Mouse (Mus musculus): ENCODE measurements around the gene Mov10l1. TPM values are rescaled to one million over a fixed set of nuclear protein-coding genes. Genes with fewer than 3 reads are reported as not detected.
A peak's percentile ranks its signal among the peaks of the same experiment; 100 is the strongest.

Mov10l1 gene
- polyA plus RNA-seq, 2 experiments, result not detected

DNA sequence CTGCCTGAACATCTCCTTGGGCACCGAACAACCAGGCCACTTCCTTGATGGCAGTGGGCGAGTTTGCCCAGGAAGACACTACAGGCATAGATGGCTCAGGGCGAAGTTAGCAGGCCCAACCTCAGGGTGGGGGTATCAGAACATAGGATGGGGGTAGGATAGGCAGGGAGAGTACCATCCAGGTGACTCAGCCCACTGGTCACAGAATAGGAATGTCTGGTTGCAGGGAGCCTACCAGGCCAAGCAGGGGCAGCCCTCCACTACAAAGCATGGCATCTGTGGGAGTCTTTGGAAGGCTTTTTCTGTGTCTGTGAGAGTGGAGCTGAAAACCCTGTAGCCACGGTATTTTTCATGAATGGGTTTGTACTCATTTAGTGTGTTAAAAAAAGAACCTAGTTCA is 25.2 kb upstream of the Mov10l1 start:
- Histone ChIP-seq H3K9ac (replicated peaks) (no peak overlapping the region), H3K9me3 (ENCODE audit: control insufficient read depth, low read length) (no peaks in the 10 kb centered on the region), H3K27me3 (ENCODE audit: control insufficient read depth, insufficient read depth, low read length) (peaks cover 6% of the 10 kb centered on the region), H3K4me1 (replicated peaks; ENCODE audit: control insufficient read depth in 2 of 2, insufficient read depth in 2 of 2, low read length in 1 of 2) (no peaks in the 10 kb centered on the region), H3K4me3 (ENCODE audit: insufficient read depth in 1 of 2, low read depth in 2 of 2, low read length in 2 of 2) (no peak overlapping the region), H3K36me3 (replicated peaks; ENCODE audit: control insufficient read depth, insufficient read depth, low read depth) (no peaks in the 10 kb centered on the region), H3K4me2 (ENCODE audit: low read depth) (no peak overlapping the region), H3K27ac (no peak overlapping the region)
- no peak for ATAC-seq (ENCODE audit: insufficient read depth)
- WGBS (ENCODE audit: insufficient replicate concordance), result 51% methylated on average over 4 of the region's 4 CpGs
- no peak for DNase-seq (ENCODE audit: low read depth in 3 of 3, low spot score in 3 of 3)
- no peak for TF ChIP-seq CTCF (IDR thresholded peaks at IDR 0.05; ENCODE audit: low read depth)
- TF ChIP-seq EP300 (IDR thresholded peaks at IDR 0.05; ENCODE audit: low read depth), result no peak

DNA sequence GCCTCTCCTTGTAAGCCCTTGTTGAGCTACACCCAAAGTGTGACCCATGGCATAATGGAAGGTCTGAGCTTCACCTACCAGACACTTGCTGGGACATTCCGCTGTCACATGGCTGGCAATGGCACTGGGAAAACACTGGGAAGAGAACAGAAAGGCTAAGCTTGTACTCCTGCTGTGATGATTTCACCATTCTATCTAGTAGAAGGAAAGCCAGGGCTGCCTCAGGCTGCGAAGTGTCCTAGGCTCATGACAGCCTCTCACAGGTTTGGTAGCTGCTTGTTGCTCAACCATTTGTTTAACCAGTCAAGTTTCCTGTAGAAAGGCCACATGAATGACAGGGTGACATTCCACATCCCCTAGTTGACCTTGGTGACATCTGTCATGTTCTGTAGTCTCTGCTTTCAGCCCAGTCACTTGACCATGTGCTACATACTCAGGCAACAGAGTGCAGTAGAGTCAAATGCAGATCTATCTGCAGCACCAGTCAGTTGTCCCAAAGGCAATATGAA is 18.6 kb upstream of the Mov10l1 start:
- ATAC-seq (ENCODE audit: insufficient read depth) (no peak), DNase-seq (ENCODE audit: low read depth in 3 of 3, low spot score in 3 of 3) (peak; percentile 2 to 24 (median 7))
- H3K4me3 ChIP-seq (ENCODE audit: insufficient read depth in 1 of 2, low read depth in 2 of 2, low read length in 2 of 2), result no peak overlapping the region
- no peak overlapping the region for H3K4me2 ChIP-seq (ENCODE audit: low read depth)
- H3K27me3 ChIP-seq (ENCODE audit: control insufficient read depth, insufficient read depth, low read length), result no peaks in the 10 kb centered on the region
- H3K9me3 ChIP-seq (ENCODE audit: control insufficient read depth, low read length), result no peaks in the 10 kb centered on the region
- H3K27ac ChIP-seq, result no peak overlapping the region
- WGBS (ENCODE audit: insufficient replicate concordance), result 48% methylated on average over 2 of the region's 2 CpGs
- no peak for TF ChIP-seq CTCF (IDR thresholded peaks at IDR 0.05; ENCODE audit: low read depth)
- TF ChIP-seq EP300 (IDR thresholded peaks at IDR 0.05; ENCODE audit: low read depth), result no peak
- no peak overlapping the region for H3K9ac ChIP-seq (replicated peaks)
- H3K36me3 ChIP-seq (replicated peaks; ENCODE audit: control insufficient read depth, insufficient read depth, low read depth), result no peaks in the 10 kb centered on the region
- no peaks in the 10 kb centered on the region for H3K4me1 ChIP-seq (replicated peaks; ENCODE audit: control insufficient read depth in 2 of 2, insufficient read depth in 2 of 2, low read length in 1 of 2)

DNA sequence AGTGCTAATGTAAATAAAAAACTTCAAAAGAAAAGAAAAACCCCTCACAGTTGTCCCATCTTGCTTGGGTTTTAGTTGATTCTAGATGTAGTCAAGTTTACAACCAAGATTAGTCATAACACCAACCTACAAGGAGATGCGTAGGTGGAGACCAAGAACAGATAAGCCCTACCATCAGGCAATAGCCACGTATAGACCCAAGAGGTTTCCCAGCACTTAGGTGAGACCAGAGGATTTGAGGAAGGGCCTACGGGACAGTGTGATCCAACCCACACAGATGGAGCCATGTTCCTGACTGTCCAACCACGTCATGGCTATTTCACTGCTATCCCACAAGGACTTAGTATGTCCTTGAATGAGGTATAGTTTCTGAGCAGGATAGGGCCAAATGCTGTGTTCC is 10.4 kb upstream of the Mov10l1 start:
- no peak overlapping the region for H3K4me3 ChIP-seq (ENCODE audit: insufficient read depth in 1 of 2, low read depth in 2 of 2, low read length in 2 of 2)
- H3K27ac ChIP-seq, result no peak overlapping the region
- DNase-seq (ENCODE audit: low read depth in 3 of 3, low spot score in 3 of 3), result no peak
- no peak overlapping the region for H3K9ac ChIP-seq (replicated peaks)
- no peaks in the 10 kb centered on the region for H3K27me3 ChIP-seq (ENCODE audit: control insufficient read depth, insufficient read depth, low read length)
- no peaks in the 10 kb centered on the region for H3K36me3 ChIP-seq (replicated peaks; ENCODE audit: control insufficient read depth, insufficient read depth, low read depth)
- TF ChIP-seq EP300 (IDR thresholded peaks at IDR 0.05; ENCODE audit: low read depth), result no peak
- TF ChIP-seq CTCF (IDR thresholded peaks at IDR 0.05; ENCODE audit: low read depth), result no peak
- ATAC-seq (ENCODE audit: insufficient read depth), result no peak
- H3K4me2 ChIP-seq (ENCODE audit: low read depth), result no peak overlapping the region
- H3K4me1 ChIP-seq (replicated peaks; ENCODE audit: control insufficient read depth in 2 of 2, insufficient read depth in 2 of 2, low read length in 1 of 2), result no peaks in the 10 kb centered on the region
- WGBS (ENCODE audit: insufficient replicate concordance), result 61% methylated on average over 4 of the region's 4 CpGs
- H3K9me3 ChIP-seq (ENCODE audit: control insufficient read depth, low read length), result no peaks in the 10 kb centered on the region

DNA sequence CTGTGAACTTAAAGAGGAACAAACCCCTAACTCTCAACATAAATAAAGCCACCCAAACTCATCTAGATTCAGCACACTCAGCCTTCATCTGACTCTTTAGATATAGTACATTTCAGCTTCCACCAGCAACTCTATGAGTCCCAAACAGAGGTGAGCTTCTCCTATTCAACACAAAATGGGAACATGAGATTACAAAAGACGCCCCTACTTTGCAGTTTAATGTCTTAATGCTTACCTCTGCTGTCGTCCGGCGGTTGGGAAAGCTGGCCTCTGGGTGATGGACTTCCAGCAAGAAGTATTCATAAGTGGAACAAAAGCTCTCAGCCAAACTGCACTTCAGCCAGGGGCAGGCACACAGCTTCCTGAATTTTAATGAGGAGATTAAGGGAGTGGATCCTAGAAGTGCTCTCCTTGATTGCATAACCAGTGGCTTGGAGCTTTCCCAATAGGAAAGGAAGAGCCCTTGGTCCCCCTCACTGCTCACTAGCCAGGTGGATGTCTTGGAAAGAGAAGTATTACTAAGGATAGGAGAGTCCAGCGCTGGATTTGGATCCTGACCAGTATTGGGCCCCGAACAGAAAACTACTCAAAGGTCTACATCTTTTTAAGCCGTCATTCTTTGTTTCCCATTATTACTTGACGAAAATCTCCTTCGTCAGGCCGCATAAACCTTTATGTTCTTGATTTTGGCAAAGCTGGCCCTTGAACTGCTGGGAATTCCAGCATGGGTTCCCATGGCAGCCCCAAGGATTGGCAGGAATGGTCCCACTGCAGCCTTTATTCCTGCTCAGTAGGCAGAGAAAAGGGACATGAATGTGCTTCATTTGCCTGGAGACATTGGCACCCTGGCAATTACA is 4.2 kb upstream of the Mov10l1 start, which contains the start of gene Mlc1:
Gene Mlc1 (minus strand): TSS at position 727 of the 857 bp plus-strand sequence.
- H3K27ac ChIP-seq, result no peak within 1 kb of the TSS
- TF ChIP-seq CTCF (IDR thresholded peaks at IDR 0.05; ENCODE audit: low read depth) (no peak), EP300 (IDR thresholded peaks at IDR 0.05; ENCODE audit: low read depth) (no peak)
- H3K4me1 ChIP-seq (replicated peaks; ENCODE audit: control insufficient read depth in 2 of 2, insufficient read depth in 2 of 2, low read length in 1 of 2), result no peaks in the 10 kb centered on the region
- H3K4me3 ChIP-seq (ENCODE audit: insufficient read depth in 1 of 2, low read depth in 2 of 2, low read length in 2 of 2), result no peak within 1 kb of the TSS
- no peaks in the 10 kb centered on the region for H3K36me3 ChIP-seq (replicated peaks; ENCODE audit: control insufficient read depth, insufficient read depth, low read depth)
- no peak for ATAC-seq (ENCODE audit: insufficient read depth)
- H3K27me3 ChIP-seq (ENCODE audit: control insufficient read depth, insufficient read depth, low read length), result no peaks in the 10 kb centered on the region
- no peak within 1 kb of the TSS for H3K4me2 ChIP-seq (ENCODE audit: low read depth)
- H3K9ac ChIP-seq (replicated peaks), result no peak within 1 kb of the TSS
- H3K9me3 ChIP-seq (ENCODE audit: control insufficient read depth, low read length), result no peaks in the 10 kb centered on the region
- DNase-seq (ENCODE audit: low read depth in 3 of 3, low spot score in 3 of 3), result no peak
- WGBS (ENCODE audit: insufficient replicate concordance), result 59% methylated on average over 10 of the region's 10 CpGs

- no peak overlapping the region for H3K9ac ChIP-seq (replicated peaks)
- WGBS (ENCODE audit: insufficient replicate concordance), result 29% methylated on average over 3 of the region's 3 CpGs
- H3K4me3 ChIP-seq (ENCODE audit: insufficient read depth in 1 of 2, low read depth in 2 of 2, low read length in 2 of 2), result no peak overlapping the region
Observed at GRCm38 (mm10) chr15:88979138-88979446, 3.6 kb upstream of the Mov10l1 start.

More at GRCm38 (mm10) chr15:88979138-88979446, 3.6 kb upstream of the Mov10l1 start:
- H3K9me3 ChIP-seq (ENCODE audit: control insufficient read depth, low read length), result no peaks in the 10 kb centered on the region
- no peaks in the 10 kb centered on the region for H3K27me3 ChIP-seq (ENCODE audit: control insufficient read depth, insufficient read depth, low read length)
- no peak overlapping the region for H3K27ac ChIP-seq
- no peak for ATAC-seq (ENCODE audit: insufficient read depth)
- H3K4me1 ChIP-seq (replicated peaks; ENCODE audit: control insufficient read depth in 2 of 2, insufficient read depth in 2 of 2, low read length in 1 of 2), result no peaks in the 10 kb centered on the region
- no peak for DNase-seq (ENCODE audit: low read depth in 3 of 3, low spot score in 3 of 3)
- no peak overlapping the region for H3K4me2 ChIP-seq (ENCODE audit: low read depth)
- no peaks in the 10 kb centered on the region for H3K36me3 ChIP-seq (replicated peaks; ENCODE audit: control insufficient read depth, insufficient read depth, low read depth)
- TF ChIP-seq CTCF (IDR thresholded peaks at IDR 0.05; ENCODE audit: low read depth), result no peak
- no peak for TF ChIP-seq EP300 (IDR thresholded peaks at IDR 0.05; ENCODE audit: low read depth)
